Mouse (Mus musculus) lung, embryonic 14.5 days (tissue): Measurements from ENCODE around the gene Id3. TPM values are rescaled to one million over a fixed set of nuclear protein-coding genes. Genes with fewer than 3 reads are reported as not detected.

Experiments
- ATAC-seq: fragments of 200-750 bp; cut with Nextera tagmentation; 2 replicates; pipeline ENCODE4 v1.8.0; 2017; ENCODE audit warnings: mild to moderate bottlenecking, moderate TSS enrichment, moderate library complexity; ENCODE audit not compliant: insufficient read depth
- DNase-seq: peaks from one replicate; pipeline ENCODE4 v3.0.0-alpha.2; 2015
- H3K27ac ChIP-seq: fragments of 300-500 bp; sonication (generic); 2 replicates; pipeline ENCODE4 v1.5.1; 2014; ENCODE audit warnings: low read depth, mild to moderate bottlenecking, moderate library complexity
- H3K27me3 ChIP-seq: fragments of 300-500 bp; sonication (generic); 2 replicates; pipeline ENCODE4 v1.6.1; 2014; ENCODE audit warnings: low read length, control low read depth; ENCODE audit not compliant: insufficient read depth
- H3K36me3 ChIP-seq: fragments of 300-500 bp; sonication (generic); 2 replicates; pipeline ENCODE4 v1.6.1; 2014; ENCODE audit warnings: control low read depth; ENCODE audit not compliant: insufficient read depth
- H3K4me1 ChIP-seq: fragments of 300-500 bp; sonication (generic); 2 replicates; pipeline ENCODE4 v1.6.1; 2014; ENCODE audit warnings: antibody characterized with exemption, control low read depth; ENCODE audit not compliant: insufficient read depth
- H3K4me2 ChIP-seq: fragments of 300-500 bp; sonication (generic); 2 replicates; pipeline ENCODE4 v1.6.1; 2014; ENCODE audit warnings: mild to moderate bottlenecking
- H3K4me3 ChIP-seq: fragments of 300-500 bp; sonication (generic); 2 replicates; pipeline ENCODE4 v1.5.1; 2014; ENCODE audit warnings: low read depth, low read length
- H3K9ac ChIP-seq: fragments of 300-500 bp; sonication (generic); 2 replicates; pipeline ENCODE4 v1.6.1; 2014
- H3K9me3 ChIP-seq: fragments of 300-500 bp; sonication (generic); 2 replicates; pipeline ENCODE4 v1.6.1; 2016; ENCODE audit warnings: low read depth, low read length, control low read depth
- CTCF ChIP-seq: IDR thresholded peaks from 2 replicates; pipeline ENCODE4 v1.5.1; 2016; ENCODE audit warnings: antibody characterized with exemption, low read depth
- WGBS: fragments of 180-500 bp; shearing (Covaris S2); extraction: QIAGEN DNeasy Blood & Tissue Kit; methylation state at CpG from one replicate; pipeline ENCODE4 v1.1.7; 2014; 5-methylcytosine and 5-hydroxymethylcytosine counted together
- polyA plus RNA-seq: library from polyadenylated mRNA; unstranded; fragments of >200 nt; fragmentation: Nextera tagmentation; extraction: Ambion mirVana; gene quantifications from 2 replicates; pipeline ENCODE4 v1.2.1, GENCODE M21; 2014

Id3 gene
- polyA plus RNA-seq, 1 experiment from 2014 or later = 469 TPM

DNA sequence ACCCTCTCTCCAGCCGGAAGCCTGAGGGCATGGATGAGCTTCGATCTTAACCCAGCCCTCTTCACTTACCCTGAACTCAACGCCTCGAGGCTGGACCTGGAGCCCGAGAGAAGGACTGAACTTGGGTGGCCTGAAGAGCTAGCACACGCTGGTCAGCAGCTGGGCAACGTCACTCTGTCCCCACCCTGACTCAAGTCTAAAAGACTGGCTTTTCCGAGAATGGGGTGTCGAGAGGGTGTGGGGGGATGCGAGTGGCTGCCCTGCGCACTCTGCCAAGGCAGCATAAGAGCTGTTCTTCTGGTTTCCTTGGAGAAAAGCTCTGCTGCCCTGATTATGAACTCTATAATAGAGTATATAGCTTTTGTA, 1.6 kb downstream of the Id3 start:
- Histone ChIP-seq H3K4me2 (peak overlapping the region; percentile 75), H3K27me3 (no peaks in the 10 kb centered on the region), H3K27ac (peak overlapping the region; percentile 100), H3K4me1 (peaks cover 47% of the 10 kb centered on the region), H3K9ac (peak overlapping the region; percentile 88), H3K36me3 (peaks cover 15% of the 10 kb centered on the region), H3K9me3 (no peaks in the 10 kb centered on the region), H3K4me3 (peak overlapping the region; percentile 83)
- ATAC-seq = no peak
- under 1% methylated on average over 11 of the region's 11 CpGs for WGBS
- peak; percentile 75 for DNase-seq
- TF ChIP-seq CTCF = no peak

DNA sequence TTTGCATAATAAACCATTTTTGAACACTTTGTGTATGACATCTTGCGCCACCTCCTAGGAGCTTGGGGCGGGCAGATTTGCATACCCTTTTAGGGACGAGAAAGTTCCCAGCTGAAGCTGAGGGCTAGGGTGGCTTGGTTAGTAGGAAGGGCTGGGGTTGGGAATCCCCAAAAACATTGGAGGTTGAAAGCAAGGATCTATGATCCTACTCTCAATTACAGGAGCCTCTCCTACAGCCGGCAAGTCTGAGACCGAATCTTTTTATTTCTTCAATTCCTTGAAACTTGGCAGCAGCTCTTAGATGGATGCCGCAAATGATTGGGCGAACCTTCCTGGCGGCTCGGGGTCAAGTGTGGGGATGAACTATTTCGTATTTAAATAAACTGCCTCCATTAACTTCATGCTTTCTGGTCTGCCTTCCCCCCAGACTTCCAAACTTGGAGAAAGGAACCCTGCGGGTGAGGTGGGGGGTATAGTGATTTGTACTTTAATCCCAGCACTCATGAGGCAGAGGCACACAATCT, 2.1 kb downstream of the Id3 start:
- DNase-seq (peak; percentile 65), ATAC-seq (no peak)
- Histone ChIP-seq H3K9ac (peak overlapping the region; percentile 88), H3K4me1 (peaks cover 46% of the 10 kb centered on the region), H3K27ac (peak overlapping the region; percentile 100), H3K4me2 (peak overlapping the region; percentile 75), H3K4me3 (peak overlapping the region; percentile 83), H3K9me3 (no peaks in the 10 kb centered on the region), H3K36me3 (peaks cover 15% of the 10 kb centered on the region), H3K27me3 (no peaks in the 10 kb centered on the region)
- TF ChIP-seq CTCF = no peak
- WGBS = 5% methylated on average over 11 of the region's 11 CpGs

DNA sequence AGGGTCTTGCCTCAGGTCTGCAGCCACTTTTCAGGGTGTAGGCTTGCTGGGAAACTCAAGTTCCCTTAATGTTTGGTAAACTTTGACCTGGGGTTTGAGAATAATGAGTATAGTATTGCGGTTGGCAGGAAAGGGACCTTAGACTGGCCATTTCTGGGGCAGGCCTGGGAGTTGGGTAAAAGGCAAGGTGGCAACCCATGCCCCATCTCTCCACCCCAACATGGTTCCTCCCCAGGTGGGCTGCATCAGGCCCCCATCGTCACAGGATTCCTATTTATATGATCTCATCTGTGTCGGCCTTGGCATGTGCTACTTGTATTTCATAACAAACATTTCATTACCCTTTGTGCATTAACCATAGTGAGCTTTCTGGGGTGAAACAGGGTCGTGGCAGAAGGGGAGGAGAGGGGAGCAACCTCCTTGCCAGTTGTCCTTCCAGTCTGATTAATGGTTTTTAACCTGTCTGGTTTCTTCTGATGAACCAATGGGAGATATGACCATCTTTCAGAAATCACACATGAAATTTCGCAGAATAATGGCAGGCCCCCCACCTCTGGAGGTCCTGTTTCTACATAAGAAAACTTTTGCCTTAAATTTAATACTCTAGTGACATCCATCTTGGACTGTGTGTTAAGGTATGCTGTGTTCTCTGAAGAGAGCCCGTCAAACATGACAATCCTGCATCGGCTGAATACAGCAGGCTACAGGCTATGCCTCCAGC, 2.9 kb downstream of the Id3 start:
- H3K4me1 ChIP-seq = peaks cover 40% of the 10 kb centered on the region

DNA sequence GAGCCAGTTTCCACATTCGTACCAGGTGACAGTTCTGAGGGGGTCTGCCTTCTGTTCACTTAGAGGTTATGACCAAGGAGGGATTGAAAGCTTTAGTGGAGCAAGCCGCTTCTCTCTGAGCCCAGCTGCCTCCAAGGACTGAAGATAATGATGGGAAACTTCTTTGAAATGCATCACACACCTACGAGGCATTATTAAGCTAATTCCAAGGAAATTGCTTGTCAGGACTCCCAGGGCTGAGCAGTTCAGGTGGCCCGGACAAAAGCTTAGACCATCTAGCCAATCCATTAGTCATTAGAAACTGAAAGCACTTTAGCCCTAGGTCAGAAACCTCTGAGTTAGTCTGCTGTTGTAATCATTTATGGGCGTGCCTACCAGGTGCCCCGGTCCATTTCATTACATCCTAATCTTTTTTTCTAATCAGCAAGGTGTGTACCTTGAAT, 3.4 kb downstream of the Id3 start:
- Histone ChIP-seq H3K4me1 (peaks cover 34% of the 10 kb centered on the region), H3K4me3 (peak overlapping the region; percentile 83), H3K9me3 (no peaks in the 10 kb centered on the region), H3K27me3 (no peaks in the 10 kb centered on the region), H3K4me2 (peak overlapping the region; percentile 75), H3K9ac (peak overlapping the region; percentile 88), H3K27ac (peak overlapping the region; percentile 100), H3K36me3 (peaks cover 15% of the 10 kb centered on the region)
- TF ChIP-seq CTCF = no peak
- DNase-seq = peak; percentile 28
- ATAC-seq = no peak
- 17% methylated on average over 6 of the region's 6 CpGs for WGBS

More for the DNA sequence above, 2.9 kb downstream of the Id3 start:
- H3K4me3 ChIP-seq = peak overlapping the region; percentile 83
- WGBS = 17% methylated on average over 7 of the region's 7 CpGs
- no peak for ATAC-seq
- peak overlapping the region; percentile 88 for H3K9ac ChIP-seq
- no peaks in the 10 kb centered on the region for H3K27me3 ChIP-seq
- peak; percentile 28 for DNase-seq
- no peaks in the 10 kb centered on the region for H3K9me3 ChIP-seq
- peak overlapping the region; percentile 75 for H3K4me2 ChIP-seq
- TF ChIP-seq CTCF = no peak
- H3K27ac ChIP-seq = peak overlapping the region; percentile 100
- peaks cover 15% of the 10 kb centered on the region for H3K36me3 ChIP-seq

DNA sequence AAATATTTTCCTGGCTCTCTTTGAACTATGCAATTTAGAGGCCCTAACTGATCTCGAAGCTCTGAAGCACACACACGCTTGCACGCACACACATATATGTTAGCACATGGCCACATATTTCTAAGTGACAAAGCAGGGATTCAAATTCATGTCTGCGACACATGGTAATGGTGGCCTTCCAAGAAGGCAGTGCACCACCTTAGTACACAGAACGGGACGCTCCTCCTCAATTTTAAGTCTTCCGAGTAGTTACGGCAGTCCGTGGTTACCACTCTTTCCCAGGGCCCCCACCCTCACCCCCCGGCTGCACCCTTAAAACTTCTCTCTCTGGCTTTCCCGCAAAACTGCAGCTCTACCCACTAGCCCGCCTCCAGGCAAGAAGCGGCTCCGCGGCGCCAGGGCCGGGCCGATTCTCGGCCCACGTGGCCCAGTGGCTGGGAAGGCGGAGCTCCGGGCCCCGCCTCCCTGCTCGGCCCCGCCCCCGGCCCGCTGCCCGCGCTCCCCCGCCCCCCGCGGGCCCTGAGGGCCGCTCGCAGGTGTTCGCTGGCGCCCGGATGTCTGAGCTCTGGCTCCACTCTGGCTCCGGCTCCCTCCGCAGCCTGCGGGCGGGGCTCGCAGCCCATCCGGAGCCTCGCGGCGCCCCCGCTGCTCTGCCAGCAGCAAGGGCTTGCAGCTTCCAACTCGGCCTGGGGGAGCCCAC, 4.3 kb downstream of the Id3 start:
- no peak for TF ChIP-seq CTCF
- WGBS = under 1% methylated on average over 48 of the region's 48 CpGs
- peak; percentile 94 for DNase-seq

DNA sequence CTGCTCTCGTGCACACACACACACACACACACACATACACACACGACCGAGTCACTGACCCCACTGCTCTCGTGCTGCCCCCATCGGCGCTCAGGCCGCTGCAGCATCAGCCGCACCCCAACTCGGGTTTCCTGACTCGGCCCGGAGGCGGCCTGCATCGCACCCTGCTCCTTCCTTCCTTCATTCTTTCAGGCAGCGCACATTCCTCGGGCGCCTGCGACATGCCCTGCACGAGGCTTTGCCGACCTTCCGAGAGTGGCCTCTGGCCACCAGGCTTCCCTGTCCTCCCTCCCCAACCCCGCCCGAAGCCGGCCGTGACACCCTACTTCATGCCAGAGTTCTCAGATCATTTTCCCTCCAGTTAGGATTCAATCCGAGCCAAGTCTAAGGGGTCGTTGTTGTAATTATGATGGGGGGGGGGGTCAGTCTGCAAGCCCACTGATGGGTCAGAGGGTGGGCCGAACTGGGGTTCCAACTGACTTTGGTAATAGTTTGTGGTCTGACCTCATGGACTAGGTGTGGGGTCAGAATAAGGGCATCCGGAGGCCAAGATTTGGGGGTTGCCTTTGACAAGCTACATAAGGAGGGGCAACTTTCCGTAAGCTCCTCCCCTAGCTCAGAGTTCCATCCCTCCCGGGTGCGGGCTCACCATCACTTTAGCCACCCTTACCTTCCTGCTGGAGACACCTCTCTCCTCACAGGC, 5.2 kb downstream of the Id3 start:
- peak; percentile 35; the same call in 1 of the 2 replicates for TF ChIP-seq CTCF
- peaks cover 15% of the 10 kb centered on the region for H3K36me3 ChIP-seq
- no peaks in the 10 kb centered on the region for H3K27me3 ChIP-seq
- 4% methylated on average over 31 of the region's 31 CpGs for WGBS
- peak overlapping the region; percentile 100 for H3K27ac ChIP-seq
- DNase-seq (peak; percentile 81), ATAC-seq (peak; percentile 10)
- peaks cover 23% of the 10 kb centered on the region for H3K4me1 ChIP-seq
- H3K4me3 ChIP-seq = peak overlapping the region; percentile 34
- H3K9ac ChIP-seq = 0 out of 2 replicates have a peak overlapping the region, but pooled peaks have one; percentile 23
- no peaks in the 10 kb centered on the region; the same call in 1 of the 2 replicates for H3K9me3 ChIP-seq
- peak overlapping the region; percentile 75 for H3K4me2 ChIP-seq

More for the DNA sequence above, 4.3 kb downstream of the Id3 start:
- peaks cover 25% of the 10 kb centered on the region for H3K4me1 ChIP-seq
- ATAC-seq = peak; percentile 72
- H3K9me3 ChIP-seq = no peaks in the 10 kb centered on the region
- peak overlapping the region; percentile 100 for H3K27ac ChIP-seq
- peak overlapping the region; percentile 34 for H3K4me3 ChIP-seq
- H3K36me3 ChIP-seq = peaks cover 15% of the 10 kb centered on the region
- no peaks in the 10 kb centered on the region for H3K27me3 ChIP-seq
- H3K9ac ChIP-seq = peak overlapping the region; percentile 49
- H3K4me2 ChIP-seq = peak overlapping the region; percentile 75
